Mouse (Mus musculus): Measurements from ENCODE around the gene Slc25a43. TPM values are rescaled to one million over a fixed set of nuclear protein-coding genes. Genes with fewer than 3 reads are reported as not detected.

The Slc25a43 gene
- polyA plus RNA-seq, 1 experiment from 2014 or later = 0.06 TPM

- in situ Hi-C loops (cut with MboI; ENCODE audit: low pct_unique_long_range_greater_than_20kb) = no loop called here
- ChIA-PET POLR2A (no interaction called here), CTCF (interaction anchor here (0.7 to 1.5 kb wide), 2 partner anchors 16 to 20 kb away, joined by 3 read pairs; no protein-coding TSS in a partner anchor)
These were observed 14.5 kb downstream of the Slc25a43 start for GRCm38 (mm10) chrX:36757796-36758472.

GRCm38 (mm10) chrX:36758566-36758965 lies 15.1 kb downstream of the Slc25a43 start:
- POLR2A ChIA-PET = no interaction called here
- CTCF ChIA-PET = interaction anchor here (0.7 to 1.5 kb wide), 3 partner anchors 16 to 127 kb away, joined by 3 read pairs; no protein-coding TSS in a partner anchor
- in situ Hi-C loops (cut with MboI; ENCODE audit: low pct_unique_long_range_greater_than_20kb) = no loop called here
- DNase-seq (ENCODE audit: low read depth, low spot score) (no peak), ATAC-seq (no peak)
- TF ChIP-seq CTCF (IDR thresholded peaks at IDR 0.05) = no peak
- H3K27me3 ChIP-seq = peaks cover 14% of the 10 kb centered on the region

More at GRCm38 (mm10) chrX:36757796-36758472, 14.5 kb downstream of the Slc25a43 start:
- DNase-seq (ENCODE audit: low read depth, low spot score) (no peak), ATAC-seq (no peak)
- TF ChIP-seq CTCF (IDR thresholded peaks at IDR 0.05) = no peak
- H3K27me3 ChIP-seq = peaks cover 14% of the 10 kb centered on the region

GRCm38 (mm10) chrX:36760946-36761635 lies 17.6 kb downstream of the Slc25a43 start:
- ChIA-PET POLR2A (no interaction called here), CTCF (interaction anchor here (0.8 to 2.3 kb wide), 10 partner anchors 9 to 69 kb away, joined by 3 to 11 read pairs (median 5); no protein-coding TSS in a partner anchor)
- in situ Hi-C loops (cut with MboI; ENCODE audit: low pct_unique_long_range_greater_than_20kb) = no loop called here
- DNase-seq (ENCODE audit: low read depth, low spot score) (no peak), ATAC-seq (no peak)
- H3K27me3 ChIP-seq = peaks cover 24% of the 10 kb centered on the region
- TF ChIP-seq CTCF (IDR thresholded peaks at IDR 0.05) = peak; percentile 62

GRCm38 (mm10) chrX:36762289-36762688 lies 18.8 kb downstream of the Slc25a43 start:
- CTCF ChIA-PET = interaction anchor here (0.9 to 2.0 kb wide), 2 partner anchors 35 to 56 kb away, joined by 3 to 11 read pairs; no protein-coding TSS in a partner anchor
- no peak for TF ChIP-seq CTCF (IDR thresholded peaks at IDR 0.05)
- peaks cover 27% of the 10 kb centered on the region for H3K27me3 ChIP-seq
- in situ Hi-C loops (cut with MboI; ENCODE audit: low pct_unique_long_range_greater_than_20kb) = no loop called here
- ATAC-seq (no peak), DNase-seq (ENCODE audit: low read depth, low spot score) (no peak)
- POLR2A ChIA-PET = no interaction called here

GRCm38 (mm10) chrX:36762894-36763293 lies 19.4 kb downstream of the Slc25a43 start:
- CTCF ChIA-PET = no interaction called here
- ATAC-seq (no peak), DNase-seq (ENCODE audit: low read depth, low spot score) (no peak)
- in situ Hi-C loops (cut with MboI; ENCODE audit: low pct_unique_long_range_greater_than_20kb) = no loop called here
- H3K27me3 ChIP-seq = peaks cover 26% of the 10 kb centered on the region
- POLR2A ChIA-PET = no interaction called here
- TF ChIP-seq CTCF (IDR thresholded peaks at IDR 0.05) = no peak

- ATAC-seq (no peak), DNase-seq (ENCODE audit: low read depth, low spot score) (no peak)
- ChIA-PET POLR2A (no interaction called here), CTCF (no interaction called here)
- in situ Hi-C loops (cut with MboI; ENCODE audit: low pct_unique_long_range_greater_than_20kb) = no loop called here
- peaks cover 20% of the 10 kb centered on the region for H3K27me3 ChIP-seq
- TF ChIP-seq CTCF (IDR thresholded peaks at IDR 0.05) = no peak
These were observed 20.0 kb downstream of the Slc25a43 start for GRCm38 (mm10) chrX:36763298-36763933.

- no peak for DNase-seq (ENCODE audit: low read depth, low spot score)
- CTCF ChIA-PET = no interaction called here
- no peak for ATAC-seq
- POLR2A ChIA-PET = no interaction called here
- H3K27me3 ChIP-seq = peaks cover 18% of the 10 kb centered on the region
- TF ChIP-seq CTCF (IDR thresholded peaks at IDR 0.05) = no peak
- in situ Hi-C loops (cut with MboI; ENCODE audit: low pct_unique_long_range_greater_than_20kb) = no loop called here
These were observed 20.5 kb downstream of the Slc25a43 start for GRCm38 (mm10) chrX:36763934-36764317.

- ChIA-PET POLR2A (no interaction called here), CTCF (interaction anchor here (1.0 kb wide), 1 partner anchor 53 kb away, joined by 3 read pairs; no protein-coding TSS in a partner anchor)
- in situ Hi-C loops (cut with MboI; ENCODE audit: low pct_unique_long_range_greater_than_20kb) = no loop called here
- DNase-seq (ENCODE audit: low read depth, low spot score) = no peak
- ATAC-seq = no peak
- H3K27me3 ChIP-seq = peaks cover 18% of the 10 kb centered on the region
- no peak for TF ChIP-seq CTCF (IDR thresholded peaks at IDR 0.05)
These were observed 23.9 kb downstream of the Slc25a43 start for GRCm38 (mm10) chrX:36767386-36767785.

GRCm38 (mm10) chrX:36772591-36772990 lies 29.1 kb downstream of the Slc25a43 start:
- ChIA-PET CTCF (no interaction called here), POLR2A (no interaction called here)
- ATAC-seq = no peak
- peaks cover 22% of the 10 kb centered on the region for H3K27me3 ChIP-seq
- DNase-seq (ENCODE audit: low read depth, low spot score) = no peak
- in situ Hi-C loops (cut with MboI; ENCODE audit: low pct_unique_long_range_greater_than_20kb) = no loop called here
- no peak for TF ChIP-seq CTCF (IDR thresholded peaks at IDR 0.05)

- in situ Hi-C loops (cut with MboI; ENCODE audit: low pct_unique_long_range_greater_than_20kb) = no loop called here
- no peak for TF ChIP-seq CTCF (IDR thresholded peaks at IDR 0.05)
- POLR2A ChIA-PET = no interaction called here
- DNase-seq (ENCODE audit: low read depth, low spot score) = no peak
- ATAC-seq = no peak
- peaks cover 39% of the 10 kb centered on the region for H3K27me3 ChIP-seq
- CTCF ChIA-PET = no interaction called here
These were observed 32.1 kb downstream of the Slc25a43 start for GRCm38 (mm10) chrX:36775520-36775919.

- POLR2A ChIA-PET = no interaction called here
- in situ Hi-C loops (cut with MboI; ENCODE audit: low pct_unique_long_range_greater_than_20kb) = no loop called here
- DNase-seq (ENCODE audit: low read depth, low spot score) (no peak), ATAC-seq (no peak)
- no peak for TF ChIP-seq CTCF (IDR thresholded peaks at IDR 0.05)
- H3K27me3 ChIP-seq = peaks cover 43% of the 10 kb centered on the region
- CTCF ChIA-PET = interaction anchor here (1.4 to 2.1 kb wide), 2 partner anchors 17 to 19 kb away, joined by 3 to 7 read pairs; no protein-coding TSS in a partner anchor
These were observed 34.2 kb downstream of the Slc25a43 start for GRCm38 (mm10) chrX:36777694-36778093.

All from Patski (cell line).